Mouse (Mus musculus) forebrain, embryonic 16.5 days (tissue): ENCODE results near the gene Rab22a. TPM values are rescaled to one million over a fixed set of nuclear protein-coding genes. Genes with fewer than 3 reads are reported as not detected.
A peak's percentile ranks its signal among the peaks of the same experiment; 100 is the strongest.

Experiments
- ATAC-seq: fragments of 200-750 bp; cut with Nextera tagmentation; 2 replicates; pipeline ENCODE4 v1.8.0; 2017; ENCODE audit warnings: mild to moderate bottlenecking, moderate library complexity
- H3K27ac ChIP-seq: fragments of 300-500 bp; sonication (generic); 2 replicates; pipeline ENCODE4 v1.5.1; 2014; ENCODE audit warnings: low read length, control low read depth
- H3K27me3 ChIP-seq: fragments of 300-500 bp; sonication (generic); replicated peaks from 2 replicates; pipeline ENCODE4 v1.6.1; 2014; ENCODE audit warnings: low read length; ENCODE audit not compliant: control insufficient read depth, insufficient read depth
- H3K36me3 ChIP-seq: fragments of 300-500 bp; sonication (generic); 2 replicates; pipeline ENCODE4 v1.6.1; 2014; ENCODE audit not compliant: control insufficient read depth, insufficient read depth
- H3K4me1 ChIP-seq: fragments of 300-500 bp; sonication (generic); replicated peaks from 2 replicates; pipeline ENCODE4 v1.6.1; 2014; ENCODE audit warnings: low read length; ENCODE audit not compliant: control insufficient read depth, insufficient read depth
- H3K4me2 ChIP-seq: fragments of 300-500 bp; sonication (generic); 2 replicates; pipeline ENCODE4 v1.6.1; 2014; ENCODE audit warnings: mild to moderate bottlenecking, low read length, control low read depth
- H3K4me3 ChIP-seq: fragments of 300-500 bp; sonication (generic); replicated peaks from 2 replicates; pipeline ENCODE4 v1.5.1; 2014; ENCODE audit warnings: mild to moderate bottlenecking, low read length, control low read depth
- H3K9ac ChIP-seq: fragments of 300-500 bp; sonication (generic); replicated peaks from 2 replicates; pipeline ENCODE4 v1.6.1; 2014; ENCODE audit warnings: low read depth, low read length, control low read depth
- H3K9me3 ChIP-seq: fragments of 300-500 bp; sonication (generic); 2 replicates; pipeline ENCODE4 v1.6.1; 2016; ENCODE audit warnings: low read length; ENCODE audit not compliant: control insufficient read depth
- WGBS: fragments of 180-500 bp; shearing (Covaris S2); extraction: QIAGEN DNeasy Blood & Tissue Kit; methylation state at CpG from one replicate; pipeline ENCODE4 v1.1.7; 2014; 5-methylcytosine and 5-hydroxymethylcytosine counted together
- polyA plus RNA-seq: library from polyadenylated mRNA; unstranded; fragments of >200 nt; fragmentation: Nextera tagmentation; extraction: Ambion mirVana; gene quantifications from 2 replicates; pipeline ENCODE4 v1.2.1, GENCODE M21; 2015

The Rab22a gene
- polyA plus RNA-seq, 1 experiment from 2014 or later: 35.0 TPM

GRCm38 (mm10) chr2:173724382-173724781, 64.8 kb downstream of the Rab22a start:
- no peak for ATAC-seq
- H3K4me2 ChIP-seq: no peak overlapping the region
- 50% methylated on average over 14 of the region's 14 CpGs for WGBS

GRCm38 (mm10) chr2:173724940-173725807, 65.6 kb downstream of the Rab22a start:
- H3K27ac ChIP-seq: no peak overlapping the region
- no peaks in the 10 kb centered on the region for H3K9me3 ChIP-seq
- 53% methylated on average over 15 of the region's 15 CpGs for WGBS
- H3K4me2 ChIP-seq: no peak overlapping the region
- no peak overlapping the region for H3K4me3 ChIP-seq
- H3K9ac ChIP-seq: no peak overlapping the region
- H3K36me3 ChIP-seq: no peaks in the 10 kb centered on the region
- peaks cover 3% of the 10 kb centered on the region for H3K4me1 ChIP-seq
- H3K27me3 ChIP-seq: no peaks in the 10 kb centered on the region
- no peak for ATAC-seq

More at GRCm38 (mm10) chr2:173724382-173724781, 64.8 kb downstream of the Rab22a start:
- H3K4me3 ChIP-seq: no peak overlapping the region
- no peaks in the 10 kb centered on the region for H3K4me1 ChIP-seq
- H3K36me3 ChIP-seq: no peaks in the 10 kb centered on the region
- no peaks in the 10 kb centered on the region for H3K27me3 ChIP-seq
- no peaks in the 10 kb centered on the region for H3K9me3 ChIP-seq
- no peak overlapping the region for H3K9ac ChIP-seq
- no peak overlapping the region for H3K27ac ChIP-seq

GRCm38 (mm10) chr2:173725819-173726218, 66.3 kb downstream of the Rab22a start:
- Histone ChIP-seq H3K27ac (no peak overlapping the region), H3K9ac (no peak overlapping the region), H3K4me3 (no peak overlapping the region), H3K27me3 (no peaks in the 10 kb centered on the region), H3K4me2 (no peak overlapping the region), H3K9me3 (no peaks in the 10 kb centered on the region), H3K4me1 (peaks cover 10% of the 10 kb centered on the region), H3K36me3 (no peaks in the 10 kb centered on the region)
- WGBS: 88% methylated on average over 4 of the region's 4 CpGs
- ATAC-seq: no peak

- no peaks in the 10 kb centered on the region for H3K27me3 ChIP-seq
- H3K4me1 ChIP-seq: peaks cover 14% of the 10 kb centered on the region
- H3K36me3 ChIP-seq: no peaks in the 10 kb centered on the region
- no peaks in the 10 kb centered on the region for H3K9me3 ChIP-seq
- WGBS: 2% methylated on average over 9 of the region's 9 CpGs
- ATAC-seq: peak; percentile 89
- peak overlapping the region; percentile 13 for H3K4me2 ChIP-seq
- no peak overlapping the region for H3K4me3 ChIP-seq
- H3K27ac ChIP-seq: peak overlapping the region; percentile 47; the same call in 1 of the 2 replicates
- H3K9ac ChIP-seq: peak overlapping the region; percentile 17; the same call in 1 of the 2 replicates
Measured at GRCm38 (mm10) chr2:173730444-173730966, 70.9 kb downstream of the Rab22a start.

GRCm38 (mm10) chr2:173734426-173734825, 74.9 kb downstream of the Rab22a start:
- Histone ChIP-seq H3K4me3 (no peak overlapping the region), H3K9me3 (no peaks in the 10 kb centered on the region), H3K4me1 (peaks cover 29% of the 10 kb centered on the region), H3K4me2 (no peak overlapping the region), H3K36me3 (no peaks in the 10 kb centered on the region), H3K9ac (no peak overlapping the region), H3K27me3 (no peaks in the 10 kb centered on the region), H3K27ac (no peak overlapping the region)
- WGBS: 42% methylated on average over 2 of the region's 2 CpGs
- no peak for ATAC-seq

- WGBS: under 1% methylated on average over 70 of the region's 70 CpGs
- Histone ChIP-seq H3K27me3 (no peaks in the 10 kb centered on the region), H3K9ac (peak within 1 kb of the TSS; percentile 78), H3K4me2 (peak within 1 kb of the TSS; percentile 55), H3K27ac (0 out of 2 replicates have a peak within 1 kb of the TSS, but pooled peaks have one; percentile 43), H3K9me3 (no peaks in the 10 kb centered on the region), H3K4me3 (peak within 1 kb of the TSS; percentile 62), H3K36me3 (no peaks in the 10 kb centered on the region), H3K4me1 (peaks cover 18% of the 10 kb centered on the region)
- peak; percentile 98 for ATAC-seq
Measured at GRCm38 (mm10) chr2:173737222-173737989, 77.8 kb downstream of the Rab22a start, which contains the start of gene Vapb. Gene Vapb, plus strand, starts transcription at chr2:173737511.

GRCm38 (mm10) chr2:173738232-173738631, 78.7 kb downstream of the Rab22a start:
- Histone ChIP-seq H3K9me3 (no peaks in the 10 kb centered on the region), H3K27me3 (no peaks in the 10 kb centered on the region), H3K4me3 (peak overlapping the region; percentile 62), H3K9ac (peak overlapping the region; percentile 78), H3K36me3 (no peaks in the 10 kb centered on the region), H3K27ac (no peak overlapping the region), H3K4me2 (peak overlapping the region; percentile 55), H3K4me1 (peaks cover 18% of the 10 kb centered on the region)
- ATAC-seq: no peak
- WGBS: 85% methylated on average over 9 of the region's 9 CpGs

GRCm38 (mm10) chr2:173739107-173739506, 79.5 kb downstream of the Rab22a start:
- WGBS: 96% methylated on average over 7 of the region's 7 CpGs
- Histone ChIP-seq H3K4me2 (no peak overlapping the region), H3K36me3 (no peaks in the 10 kb centered on the region), H3K9me3 (no peaks in the 10 kb centered on the region), H3K4me1 (peaks cover 18% of the 10 kb centered on the region), H3K27ac (no peak overlapping the region), H3K4me3 (no peak overlapping the region), H3K27me3 (no peaks in the 10 kb centered on the region), H3K9ac (no peak overlapping the region)
- ATAC-seq: no peak

- Histone ChIP-seq H3K4me3 (no peak overlapping the region), H3K36me3 (peaks cover 3% of the 10 kb centered on the region; the same call in 1 of the 2 replicates), H3K4me2 (no peak overlapping the region), H3K27ac (no peak overlapping the region), H3K9me3 (peaks cover 4% of the 10 kb centered on the region; the same call in 1 of the 2 replicates), H3K4me1 (peaks cover 18% of the 10 kb centered on the region), H3K27me3 (no peaks in the 10 kb centered on the region), H3K9ac (no peak overlapping the region)
- no peak for ATAC-seq
- 80% methylated on average over 13 of the region's 13 CpGs for WGBS
Measured at GRCm38 (mm10) chr2:173742090-173742489, 82.5 kb downstream of the Rab22a start.
